Mouse (Mus musculus) layer of hippocampus, postnatal 10 days (tissue): ENCODE measurements around the gene Ier3. TPM values are rescaled to one million over a fixed set of nuclear protein-coding genes. Genes with fewer than 3 reads are reported as not detected.
"Not testable (repeated sequence)": the region's sequence is repeated elsewhere in the genome, so short reads cannot be mapped to it uniquely, and the experiment has no call there.

Source experiments
- DNase-seq, 2 experiments: peaks; one replicate each; pipeline ENCODE4 v3.0.0; 2021; ENCODE audit warnings: low spot score in 2 of 2
- total RNA-seq, 2 experiments: library from RNA; stranded (reverse); gene quantifications; 2 replicates each; pipeline ENCODE4 v1.2.3; 2021

The Ier3 gene
- total RNA-seq, 2 experiments from 2014 or later, result 4.3 to 4.6 TPM

DNA sequence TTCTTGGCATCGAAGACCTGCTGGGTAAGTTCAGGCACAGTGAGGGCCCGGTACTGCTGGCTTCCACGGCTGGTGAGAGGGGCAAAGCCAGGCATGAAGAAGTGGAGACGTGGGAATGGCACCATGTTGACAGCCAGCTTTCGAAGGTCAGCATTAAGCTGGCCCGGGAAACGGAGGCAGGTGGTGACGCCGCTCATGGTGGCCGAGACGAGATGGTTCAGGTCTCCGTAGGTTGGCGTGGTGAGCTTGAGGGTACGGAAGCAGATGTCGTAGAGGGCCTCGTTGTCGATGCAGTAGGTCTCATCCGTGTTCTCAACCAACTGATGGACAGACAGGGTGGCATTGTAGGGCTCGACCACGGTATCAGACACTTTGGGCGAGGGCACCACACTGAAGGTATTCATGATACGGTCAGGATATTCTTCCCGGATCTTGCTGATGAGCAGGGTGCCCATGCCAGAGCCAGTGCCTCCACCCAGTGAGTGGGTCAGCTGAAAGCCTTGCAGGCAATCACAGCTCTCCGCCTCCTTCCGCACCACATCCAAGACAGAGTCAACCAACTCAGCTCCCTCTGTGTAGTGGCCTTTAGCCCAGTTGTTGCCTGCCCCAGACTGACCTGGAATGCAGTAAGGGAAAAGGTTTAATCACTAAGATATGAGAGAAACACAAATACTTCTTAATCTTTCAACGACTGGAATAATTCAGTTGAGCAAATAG lies 14.1 kb downstream of the Ier3 start:
- DNase-seq, result peak in 1 of 2 experiments; percentile 47

DNA sequence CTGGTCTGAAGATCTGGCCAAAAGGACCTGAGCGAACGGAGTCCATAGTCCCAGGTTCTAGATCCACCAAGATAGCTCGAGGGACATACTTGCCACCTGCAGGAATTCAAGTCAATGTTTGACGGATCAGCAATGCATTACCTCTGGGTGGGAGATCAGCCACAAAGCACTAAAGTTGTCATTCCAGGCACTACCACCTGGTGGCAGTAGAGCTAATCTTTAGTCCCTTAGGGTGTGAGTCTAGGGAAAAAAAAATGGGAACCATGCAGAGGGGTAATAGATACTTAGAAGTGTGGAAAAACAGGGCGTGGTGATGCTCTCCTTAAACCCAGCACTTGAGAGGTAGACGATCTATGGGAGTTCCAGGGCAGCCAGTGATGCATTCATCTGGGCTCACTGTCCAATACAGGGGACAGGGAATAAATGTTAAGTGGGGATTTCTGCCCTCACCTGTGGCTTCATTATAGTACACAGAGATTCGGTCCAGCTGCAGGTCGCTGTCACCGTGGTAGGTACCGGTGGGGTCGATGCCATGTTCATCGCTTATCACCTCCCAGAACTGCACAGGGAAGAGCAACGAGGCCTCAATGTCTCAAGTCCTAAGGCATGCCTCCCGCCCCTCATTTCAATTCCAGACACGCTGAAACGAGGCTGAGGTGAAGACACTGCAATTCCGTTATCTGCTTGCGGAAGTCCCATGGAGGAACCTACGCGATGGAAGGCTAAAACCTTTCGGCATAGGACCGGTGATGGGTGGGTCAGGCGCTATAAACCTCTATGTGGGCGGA lies 14.9 kb downstream of the Ier3 start:
- DNase-seq, result peak; percentile 92 to 94

DNA sequence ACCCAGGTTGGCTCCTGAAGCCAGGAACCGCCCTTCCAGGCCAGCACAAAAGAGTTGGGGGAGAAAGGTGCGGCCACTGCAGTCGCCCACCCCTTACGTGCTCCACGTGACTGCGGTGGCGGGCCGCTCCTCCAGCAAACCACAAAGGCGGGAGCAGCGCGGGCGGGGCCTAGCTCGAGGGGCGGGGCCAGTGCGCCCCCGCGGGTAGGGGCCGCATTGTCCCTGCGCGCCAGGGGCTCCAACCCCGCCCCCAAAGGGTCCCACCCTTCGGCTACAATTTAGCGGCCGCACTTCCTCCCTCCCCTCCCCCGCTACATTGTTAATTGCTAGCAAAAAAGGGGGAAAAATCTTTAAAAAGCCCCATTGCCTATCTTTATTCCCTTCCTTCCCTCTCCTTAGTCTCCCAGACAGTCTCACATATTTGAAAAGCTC lies 15.5 kb downstream of the Ier3 start:
- DNase-seq, result peak; percentile 81 to 90

DNA sequence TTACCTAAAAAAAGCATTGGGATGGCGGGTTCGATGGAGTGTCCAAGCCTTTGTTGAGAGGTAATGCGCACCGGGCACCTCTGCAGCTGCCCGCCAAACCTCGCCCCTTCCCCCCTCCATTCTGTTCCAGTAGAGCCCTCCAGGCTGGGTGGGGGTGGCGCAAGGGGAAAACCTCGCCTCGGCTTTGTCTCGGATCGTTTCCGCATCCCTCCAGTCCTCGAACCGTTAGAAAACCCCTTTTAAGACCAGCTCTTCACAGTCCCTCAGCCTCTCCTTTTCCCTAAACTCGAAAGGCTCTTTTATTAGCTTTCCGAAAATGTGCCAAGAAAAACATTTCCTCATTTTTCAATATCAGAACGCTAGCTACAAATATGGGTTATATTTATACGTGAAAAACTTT lies 16.0 kb downstream of the Ier3 start:
- DNase-seq, result peak; percentile 60 to 76

DNA sequence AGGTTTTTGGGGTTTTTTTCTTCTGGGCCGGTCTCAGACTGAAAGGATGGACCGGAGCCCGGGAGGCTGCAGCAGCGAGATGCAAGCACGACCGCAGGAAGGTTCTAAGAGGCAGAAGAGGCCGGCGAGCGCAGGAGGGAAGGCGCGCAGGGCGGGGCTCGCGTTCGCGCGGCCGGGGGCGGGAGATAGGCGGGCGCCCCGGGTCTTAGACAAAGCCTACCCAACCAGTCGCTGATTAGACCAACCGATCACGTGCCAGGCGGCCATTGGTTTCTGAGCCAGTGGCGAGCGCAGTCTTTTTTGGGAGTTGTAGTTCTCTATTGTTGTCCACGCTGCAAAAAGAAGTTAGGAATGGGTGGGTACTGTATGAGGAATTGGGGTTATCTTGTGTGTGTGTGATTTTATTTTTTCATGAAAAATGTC lies 16.6 kb downstream of the Ier3 start, which contains the start of gene Tubb5:
Gene Tubb5, minus strand, starts transcription at position 185 of the 423 bp plus-strand sequence.
- peak; percentile 93 to 96 for DNase-seq

DNA sequence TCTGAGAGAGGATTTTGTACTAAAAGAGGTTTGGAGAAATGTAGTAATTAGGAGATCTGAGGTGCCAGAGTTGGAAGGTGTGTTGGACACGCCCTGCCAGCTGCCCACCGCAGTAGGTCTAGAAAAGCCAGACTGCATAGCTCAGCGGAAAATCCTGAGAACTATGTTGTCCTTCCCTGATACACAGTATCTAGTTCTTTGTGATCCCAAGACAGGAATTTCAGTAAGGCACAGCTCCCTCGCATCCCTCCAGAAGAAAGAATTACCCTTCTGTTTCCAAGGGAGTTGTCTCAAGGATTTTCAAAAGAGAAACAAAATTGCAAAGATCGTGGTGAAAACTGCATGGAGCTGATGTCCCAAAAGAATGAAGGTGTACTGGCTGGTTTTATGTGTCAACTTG lies 17.1 kb downstream of the Ier3 start:
- no peak for DNase-seq

DNA sequence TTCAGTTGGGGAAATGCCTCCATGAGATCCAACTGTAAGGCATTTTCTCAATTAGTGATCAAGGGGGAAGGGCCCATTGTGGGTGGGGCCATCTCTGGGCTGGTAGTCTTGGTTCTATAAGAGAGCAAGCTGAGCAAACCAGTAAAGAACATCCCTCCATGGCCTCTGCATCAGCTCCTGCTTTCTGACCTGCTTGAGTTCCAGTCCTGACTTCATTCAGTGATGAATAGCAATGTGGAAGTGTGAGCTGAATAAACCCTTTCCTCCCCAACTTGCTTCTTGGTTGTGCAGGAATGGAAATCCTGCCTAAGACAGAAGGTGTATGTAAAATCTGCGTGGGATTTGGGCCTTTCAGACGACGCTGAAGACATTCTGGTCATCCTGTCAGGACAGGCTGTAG lies 17.5 kb downstream of the Ier3 start:
- not testable (repeated sequence) for DNase-seq

DNA sequence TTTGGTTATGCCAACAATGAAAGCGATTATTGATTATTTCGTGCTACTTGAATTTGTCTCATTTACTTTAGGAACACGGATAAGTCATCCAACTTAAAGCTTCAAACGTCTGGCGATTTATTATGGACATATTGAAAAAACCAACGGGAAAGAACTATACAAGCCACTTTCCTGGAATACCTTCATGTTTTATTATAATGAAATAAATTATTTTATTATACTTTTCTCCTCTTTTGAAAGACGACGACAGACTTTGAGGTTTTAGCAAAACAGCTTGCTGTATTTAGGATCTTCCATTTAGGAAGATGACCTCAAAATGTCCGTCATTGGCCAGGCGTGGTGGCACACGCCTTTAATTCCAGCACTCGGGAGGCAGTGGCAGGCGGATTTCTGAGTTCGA lies 19.1 kb downstream of the Ier3 start:
- DNase-seq, result no peak

DNA sequence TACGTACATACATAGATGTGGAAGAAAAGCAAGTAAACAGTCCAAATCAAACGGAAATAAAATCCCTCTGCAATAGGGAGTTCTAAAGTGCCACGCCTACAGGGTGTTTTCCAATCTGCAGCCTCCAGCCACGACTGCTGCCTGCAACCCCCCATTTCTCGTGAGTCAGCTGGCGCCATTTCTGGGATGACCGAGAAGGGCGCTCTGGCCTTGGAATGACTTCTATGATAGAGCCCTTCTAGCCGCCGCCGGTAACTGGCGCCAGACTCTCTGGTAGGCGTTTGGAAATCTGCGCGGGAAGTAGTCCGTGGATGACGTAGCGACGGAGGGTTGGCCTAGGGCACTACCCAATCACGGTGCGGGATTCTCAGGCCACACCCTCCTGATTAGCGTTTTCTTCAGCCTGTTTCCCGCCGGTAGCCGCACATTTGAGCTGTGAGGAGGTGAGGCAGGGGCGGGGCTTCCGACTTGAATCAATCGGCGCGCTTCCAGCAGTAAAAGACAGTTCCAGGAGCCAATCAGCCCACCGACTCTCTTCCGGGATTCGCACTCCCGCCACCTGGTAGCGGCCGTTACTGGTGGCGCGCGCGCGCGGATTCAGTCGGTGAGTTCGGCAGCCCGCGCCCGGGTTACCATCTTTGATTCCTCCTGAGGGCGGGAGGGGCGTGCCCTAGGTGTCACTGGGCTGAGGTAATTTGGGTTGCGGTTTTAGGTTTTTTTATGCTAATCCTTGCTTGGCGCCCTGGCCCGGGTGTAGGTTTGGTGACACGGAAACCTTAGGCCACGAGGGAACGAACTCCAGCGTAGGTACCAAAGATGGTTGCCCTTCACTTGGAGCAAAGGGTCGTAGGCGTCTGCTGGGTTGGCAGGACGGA lies 19.8 kb downstream of the Ier3 start, which contains the start of gene Mdc1:
Gene Mdc1, plus strand, starts transcription at position 440 of the 875 bp plus-strand sequence.
- DNase-seq, result peak; percentile 99

DNA sequence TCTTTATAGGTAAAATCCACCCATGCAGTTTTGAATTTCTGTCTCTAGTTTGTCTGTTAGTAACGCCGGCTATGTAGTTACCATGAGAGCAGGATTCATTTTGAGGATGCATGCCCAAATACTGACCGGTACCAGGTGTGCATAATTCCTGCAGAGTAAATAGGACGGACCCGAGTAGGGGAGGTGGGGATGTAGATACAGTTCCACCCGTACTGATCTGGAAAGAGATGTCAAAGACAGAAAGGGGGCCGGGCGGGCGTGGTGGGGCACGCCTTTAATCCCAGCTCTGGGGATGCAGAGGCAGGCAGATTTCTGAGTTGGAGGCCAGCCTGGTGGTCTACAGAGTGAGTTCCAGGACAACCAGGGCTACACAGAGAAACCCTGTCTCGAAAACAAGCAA lies 20.5 kb downstream of the Ier3 start:
- no peak for DNase-seq

DNA sequence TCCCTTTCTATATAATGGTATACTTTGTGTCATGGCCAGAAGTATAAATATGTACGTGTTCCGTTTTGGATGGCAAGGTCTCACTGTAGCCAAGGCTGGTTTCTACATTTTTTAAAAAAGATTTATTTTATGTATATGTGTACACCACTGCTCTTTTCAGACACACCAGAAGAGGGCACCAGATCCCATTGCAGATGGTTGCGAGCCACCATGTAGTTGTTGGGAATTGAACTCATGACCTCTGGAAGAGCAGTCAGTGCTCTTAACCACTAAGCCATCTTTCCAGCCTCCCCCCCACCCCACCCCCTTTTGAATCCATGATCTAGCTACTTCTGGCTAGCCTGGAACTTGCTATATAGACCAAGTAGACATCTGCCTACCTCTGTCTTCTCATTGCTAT lies 22.0 kb downstream of the Ier3 start:
- no peak for DNase-seq

DNA sequence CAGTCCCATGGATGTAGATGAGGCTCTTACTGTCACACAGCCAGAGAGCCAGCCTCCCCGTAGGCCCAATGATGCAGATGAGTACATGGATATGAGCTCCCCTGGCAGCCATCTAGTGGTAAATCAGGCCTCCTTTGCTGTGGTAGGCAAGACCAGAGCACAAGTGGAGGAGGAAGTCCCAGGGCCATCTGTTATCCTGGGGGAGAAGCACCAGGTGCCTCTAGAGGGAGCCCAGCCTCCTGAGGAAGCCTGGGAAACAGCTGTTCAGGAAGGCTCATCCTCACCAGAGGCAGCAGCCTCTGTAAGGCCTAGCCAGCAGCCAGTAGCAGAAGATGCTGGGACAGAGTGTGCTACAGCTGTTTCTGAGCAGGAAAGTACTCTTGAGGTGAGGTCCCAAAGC lies 26.6 kb downstream of the Ier3 start:
- DNase-seq, result no peak

DNA sequence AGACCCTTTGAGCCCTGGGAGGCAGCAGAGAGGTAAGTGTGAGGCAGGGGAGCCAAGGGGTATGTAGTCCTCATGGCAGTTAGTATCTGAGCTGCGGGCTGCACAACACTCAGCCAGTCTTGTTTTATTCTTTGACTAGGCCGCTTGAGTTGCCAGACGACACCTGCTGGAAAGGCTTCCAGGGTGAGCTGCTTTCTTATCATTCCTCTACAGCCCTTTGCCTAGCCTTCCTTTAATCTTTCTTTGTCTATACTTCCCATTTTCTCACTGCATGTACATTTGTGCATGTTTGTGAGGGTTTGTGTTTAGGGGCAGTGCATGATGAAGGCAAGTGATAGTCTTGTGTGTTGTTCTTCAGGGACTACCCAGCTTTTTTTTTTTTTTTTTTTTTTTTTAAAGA lies 29.5 kb downstream of the Ier3 start:
- DNase-seq, result no peak

DNA sequence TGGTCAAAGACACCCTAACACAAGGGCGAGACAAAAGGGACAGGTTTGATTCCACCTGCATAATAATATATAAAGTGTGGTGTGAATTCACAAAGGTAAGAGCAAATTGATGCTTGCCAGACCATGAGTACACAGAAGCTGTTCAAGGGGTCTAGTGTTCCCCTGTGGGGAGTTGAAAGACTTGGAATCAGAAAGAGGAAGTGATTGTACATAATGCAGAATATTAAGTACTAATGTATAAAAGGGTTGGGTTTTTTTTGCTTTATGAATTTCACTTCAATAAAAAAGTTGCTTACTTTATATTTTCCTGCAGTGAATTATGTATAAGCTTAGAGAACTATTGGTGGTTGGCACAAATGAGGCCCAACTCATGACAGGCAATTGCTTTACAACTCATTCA lies 37.9 kb downstream of the Ier3 start:
- DNase-seq, result no peak

DNA sequence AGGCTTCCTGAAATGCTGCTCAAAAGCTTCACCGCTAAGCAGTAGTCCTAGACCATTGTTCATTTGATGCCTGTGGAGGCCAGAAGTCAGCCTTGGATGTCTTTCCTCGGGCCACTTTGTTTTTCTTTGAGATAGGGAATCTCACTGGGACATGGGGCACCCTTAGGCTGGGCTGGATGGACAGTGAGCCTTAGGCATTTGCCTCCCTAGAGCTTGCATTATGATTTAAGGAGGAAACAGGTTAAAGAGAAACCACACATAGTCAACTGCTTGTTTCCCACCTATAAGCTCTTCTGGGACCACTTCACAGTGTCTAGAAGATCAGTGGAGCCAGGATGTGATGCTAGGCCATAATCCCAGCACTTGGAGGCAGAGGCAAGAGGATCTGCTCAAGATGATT lies 38.4 kb downstream of the Ier3 start:
- DNase-seq, result no peak

DNA sequence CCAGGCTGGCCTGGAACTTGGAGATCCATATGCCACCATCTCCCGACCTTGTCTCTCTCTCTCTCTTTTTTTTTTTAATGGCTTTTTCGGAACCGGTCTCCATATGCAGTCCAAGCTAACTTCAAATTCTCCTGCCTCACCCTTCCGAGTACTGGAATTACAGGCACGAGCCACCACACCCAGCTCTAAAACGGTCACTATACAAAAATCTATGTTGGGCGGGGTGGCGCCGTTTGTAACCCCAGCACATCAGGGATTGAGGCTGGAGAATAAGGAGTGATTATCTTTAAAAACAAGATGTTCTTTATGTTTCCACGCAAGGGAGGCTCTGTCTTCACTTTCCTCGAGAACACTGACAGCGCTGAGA lies 39.3 kb downstream of the Ier3 start:
- peak in 1 of 2 experiments; percentile 40 for DNase-seq

DNA sequence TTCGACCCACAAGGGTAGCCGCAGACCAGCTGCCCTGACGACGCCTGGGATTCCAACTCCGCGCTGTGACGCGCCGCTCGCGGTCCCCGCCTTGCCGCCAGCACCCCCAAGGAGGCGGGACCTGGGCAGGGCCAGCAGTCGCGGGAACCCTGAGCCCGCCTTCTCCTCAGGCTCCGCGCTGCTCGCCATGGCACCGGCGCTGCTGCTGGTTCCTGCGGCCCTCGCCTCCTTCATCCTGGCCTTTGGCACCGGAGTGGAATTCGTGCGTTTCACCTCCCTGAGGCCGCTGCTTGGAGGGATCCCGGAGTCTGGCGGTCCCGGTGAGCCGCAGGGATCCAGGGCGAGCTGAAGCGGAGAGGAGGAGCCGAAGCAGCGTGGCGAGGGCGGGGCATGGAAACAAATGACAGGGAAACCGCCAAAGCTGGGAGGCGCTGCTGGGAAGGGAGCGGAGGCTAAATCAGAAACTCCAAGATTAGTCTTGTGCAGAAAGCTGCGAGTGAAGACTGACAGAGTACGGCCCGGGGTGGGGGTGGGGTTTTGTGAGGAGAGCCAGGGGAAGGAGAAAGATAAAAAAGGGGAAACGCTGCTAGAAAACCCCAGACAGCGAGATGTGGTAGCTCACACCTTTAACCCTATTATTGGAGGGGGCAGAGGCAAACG lies 39.8 kb downstream of the Ier3 start, which contains the start of gene Nrm:
Gene Nrm, plus strand, starts transcription at position 121 of the 660 bp plus-strand sequence.
- peak; percentile 90 to 92 for DNase-seq

DNA sequence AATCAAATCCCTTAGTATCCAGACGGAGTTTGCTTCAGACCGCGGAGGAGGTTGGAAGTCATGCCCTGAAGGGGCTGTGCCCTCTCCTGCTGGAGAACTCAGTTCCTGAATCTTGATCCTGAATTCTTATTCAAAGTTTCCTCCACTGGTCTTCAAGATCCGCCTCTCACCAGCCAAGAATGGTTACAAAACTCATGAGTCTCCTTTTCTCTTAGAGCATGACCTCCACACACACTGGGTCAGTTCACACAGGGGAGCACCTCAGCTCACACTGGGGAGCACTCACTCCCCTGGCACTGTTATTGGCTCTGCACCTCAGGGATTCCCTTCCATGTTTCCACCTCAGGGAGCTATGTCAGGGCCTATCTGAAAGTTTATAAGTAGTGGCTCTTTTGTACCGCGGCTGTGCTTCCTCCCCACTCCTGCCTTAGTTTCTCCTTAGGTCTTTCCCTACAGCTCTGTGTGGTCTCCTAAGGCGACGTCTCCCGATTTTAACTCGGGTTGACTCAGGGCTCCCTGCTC lies 43.4 kb downstream of the Ier3 start:
- no peak for DNase-seq

DNA sequence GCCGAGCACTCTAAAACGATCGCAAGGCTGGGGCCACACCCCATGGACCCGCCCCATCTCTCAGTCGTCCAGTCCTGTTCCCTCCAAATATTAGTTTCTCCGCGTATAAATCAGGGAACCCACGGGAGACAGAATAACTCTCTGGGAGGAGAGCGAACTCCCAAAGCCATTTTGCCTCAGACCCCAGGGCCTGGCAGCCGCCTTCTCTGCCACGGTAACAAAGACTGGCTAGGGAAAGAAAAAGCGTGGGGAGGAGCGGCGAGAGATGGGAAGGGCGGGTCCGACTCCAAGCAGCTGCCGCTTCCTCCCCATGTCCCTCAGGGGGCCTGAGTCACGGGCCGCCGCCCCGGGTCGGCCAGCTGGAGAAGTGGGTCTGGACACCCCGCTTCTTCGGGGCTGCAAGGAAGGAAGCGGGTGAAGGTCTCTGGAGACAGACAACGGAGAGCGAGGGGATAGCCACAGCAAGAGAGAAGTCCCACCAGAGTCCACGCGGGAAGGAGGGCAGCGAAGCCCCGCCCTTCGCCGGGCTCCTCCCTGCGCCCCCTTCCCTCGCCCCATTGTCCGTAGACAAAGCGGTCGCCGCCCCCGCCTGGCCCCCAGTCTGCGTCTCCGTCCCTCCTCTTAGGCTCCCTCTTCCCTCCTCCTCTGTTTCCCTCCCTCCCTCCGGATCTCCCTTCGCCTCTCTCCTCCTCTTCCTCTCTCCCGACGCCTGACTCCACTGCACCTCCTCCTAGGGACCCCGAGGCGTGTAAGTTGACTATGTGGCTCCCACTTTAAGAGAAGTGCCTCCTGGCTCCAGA lies 44.2 kb downstream of the Ier3 start, which contains the start of gene Ppp1r18:
Gene Ppp1r18, plus strand, starts transcription at position 113 of the 800 bp plus-strand sequence.
- peak; percentile 58 to 61 for DNase-seq
